Mouse (Mus musculus): Measurements from ENCODE around the gene Wdfy1.

DNA sequence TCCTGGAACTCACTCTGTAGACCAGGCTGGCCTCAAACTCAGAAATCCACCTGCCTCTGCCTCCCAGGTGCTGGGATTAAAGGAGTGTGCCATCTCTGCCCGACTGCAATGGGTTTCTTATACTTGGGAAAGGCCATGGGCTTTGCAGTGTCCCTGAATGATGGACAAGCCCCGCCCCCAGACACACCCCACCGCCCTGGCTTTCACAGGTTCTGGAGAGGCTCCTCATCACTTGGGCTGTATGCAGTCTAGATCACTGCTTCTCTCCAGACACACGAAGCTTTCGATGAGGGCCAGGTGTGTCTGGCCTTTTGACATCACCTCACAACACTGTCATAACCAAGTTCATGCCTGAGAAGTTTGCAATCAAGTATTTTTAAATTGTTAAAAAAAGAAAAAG lies 79.0 kb downstream of the Wdfy1 start:
- no peak for TF ChIP-seq CTCF (IDR thresholded peaks at IDR 0.05; ENCODE audit: low read depth)
- TF ChIP-seq EP300 (IDR thresholded peaks at IDR 0.05; ENCODE audit: low read depth), result no peak
